Mouse (Mus musculus) activated CD4-positive, CD25-positive, alpha-beta regulatory T cell, adult 4 months (primary cell): Measurements from ENCODE around the gene Fcna. TPM values are rescaled to one million over a fixed set of nuclear protein-coding genes. Genes with fewer than 3 reads are reported as not detected.
A peak's percentile ranks its signal among the peaks of the same experiment; 100 is the strongest.

Experiments used
- ATAC-seq: one replicate; pipeline ENCODE4 v1.8.0; 2017
- polyA plus RNA-seq, 2 experiments: library from polyadenylated mRNA; unstranded; fragments of 100-300 nt; shearing (Covaris generic); gene quantifications; one replicate each; pipeline ENCODE4 v1.2.1; 2017

The Fcna gene
- polyA plus RNA-seq, 2 experiments from 2014 or later = 0.83 to 1.7 TPM

GRCm38 (mm10) chr2:25607761-25608622, 19.8 kb downstream of the Fcna start, which contains the start of gene Rabl6:
Gene Rabl6 (minus strand): TSS chr2:25608521.
- ATAC-seq = peak; percentile 77

- no peak for ATAC-seq
Observed at GRCm38 (mm10) chr2:25602526-25602925, 25.3 kb downstream of the Fcna start.

GRCm38 (mm10) chr2:25600037-25600436, 27.8 kb downstream of the Fcna start:
- no peak for ATAC-seq

- ATAC-seq = no peak
Observed at GRCm38 (mm10) chr2:25598749-25599148, 29.1 kb downstream of the Fcna start.

GRCm38 (mm10) chr2:25596765-25597510, 30.9 kb downstream of the Fcna start:
- ATAC-seq = no peak

- no peak for ATAC-seq
Observed at GRCm38 (mm10) chr2:25591863-25592262, 36.0 kb downstream of the Fcna start.

DNA sequence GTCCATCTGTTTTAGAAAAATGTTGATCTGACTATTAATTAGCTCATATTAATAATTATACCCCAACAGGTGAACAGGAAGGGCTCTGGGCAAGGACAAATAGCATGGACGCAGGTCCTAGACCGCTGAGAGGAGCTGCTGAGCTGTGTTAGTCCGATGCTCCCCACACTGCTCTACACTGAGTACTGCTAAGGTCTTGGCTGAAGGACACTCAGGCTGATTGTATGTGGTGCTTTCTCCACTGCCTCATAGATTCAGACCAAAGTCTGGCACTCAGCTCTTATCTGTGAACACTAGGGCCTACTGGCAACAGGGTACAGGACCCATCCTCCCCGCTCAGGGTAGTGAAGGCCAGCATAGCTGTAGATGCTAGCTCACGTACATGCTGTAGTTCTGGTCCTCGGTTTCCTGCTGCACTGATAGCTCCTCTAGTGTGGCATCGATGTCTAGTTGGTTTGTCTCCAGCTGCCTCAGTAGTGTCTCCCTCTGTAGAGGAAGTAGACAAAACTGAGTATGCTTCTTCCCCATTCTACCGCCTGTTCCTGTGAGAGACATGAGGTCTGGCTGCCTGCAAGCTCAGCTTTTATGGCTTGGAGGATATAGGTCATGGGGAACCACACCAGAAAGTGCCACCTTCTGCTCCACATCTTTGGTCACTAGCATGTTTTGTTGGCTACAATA, 39.5 kb downstream of the Fcna start:
- no peak for ATAC-seq

GRCm38 (mm10) chr2:25587290-25587689, 40.5 kb downstream of the Fcna start:
- ATAC-seq = no peak

DNA sequence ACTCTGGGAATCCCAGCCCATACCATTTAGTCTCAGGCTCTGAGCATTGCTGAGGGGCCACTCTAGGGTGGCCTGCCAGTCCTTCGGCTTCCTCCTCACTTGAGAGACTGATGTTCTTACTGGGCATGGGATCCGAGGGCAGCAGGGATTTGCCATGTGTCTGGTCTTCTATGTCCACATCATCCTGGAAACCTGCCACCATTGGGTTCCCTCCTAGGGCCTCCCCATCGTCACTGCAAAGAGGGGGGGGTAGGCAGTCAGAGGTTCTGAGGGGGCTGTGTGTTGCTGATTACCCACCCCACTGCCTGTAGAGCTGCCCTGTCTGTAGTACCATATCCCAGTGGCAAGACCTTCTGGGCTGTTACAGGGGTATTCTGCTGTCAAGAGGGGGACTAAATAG, 42.2 kb downstream of the Fcna start:
- ATAC-seq = no peak

- ATAC-seq = no peak
Observed at GRCm38 (mm10) chr2:25584856-25585255, 43.0 kb downstream of the Fcna start.

DNA sequence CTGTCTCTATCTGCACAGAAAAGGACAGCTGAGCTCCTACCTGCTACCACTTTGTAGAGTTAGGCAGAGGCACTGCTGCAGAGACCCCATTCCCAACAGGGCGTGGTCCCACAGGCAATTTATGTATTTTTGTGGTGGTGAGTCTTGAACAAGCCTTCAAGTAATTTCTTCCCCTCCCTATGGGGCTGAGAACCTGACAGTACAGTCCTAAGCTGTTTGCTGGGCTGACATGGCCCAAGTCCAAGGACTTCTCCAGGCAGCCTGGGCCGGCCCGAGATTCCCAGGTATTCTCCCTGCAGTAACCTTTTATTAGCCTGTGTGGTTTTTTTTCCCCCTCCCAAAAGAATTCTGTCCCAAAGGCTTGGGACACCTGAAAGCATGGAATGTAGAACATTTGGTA, 43.7 kb downstream of the Fcna start:
- no peak for ATAC-seq

DNA sequence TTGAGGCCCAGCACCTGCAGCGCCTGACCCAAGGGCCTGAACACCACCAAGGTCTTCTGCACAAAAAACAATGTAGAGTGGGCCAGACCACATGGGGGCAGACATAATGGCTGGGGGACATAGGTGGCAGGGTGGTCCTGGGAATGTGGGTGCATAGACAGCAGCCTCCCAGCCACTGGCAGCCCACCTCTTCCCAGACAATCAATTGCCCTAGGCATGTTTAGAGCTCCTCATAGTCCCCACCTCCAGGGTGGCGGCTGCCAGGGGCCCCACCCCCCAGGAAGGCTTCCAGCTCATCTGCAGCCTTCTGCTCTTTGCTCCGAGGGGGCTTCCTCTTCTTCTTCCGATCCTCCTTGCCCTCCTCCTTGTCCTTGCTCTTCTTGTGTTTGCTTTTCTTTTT, 44.3 kb downstream of the Fcna start:
- ATAC-seq = no peak

GRCm38 (mm10) chr2:25583120-25583481, 44.7 kb downstream of the Fcna start:
- no peak for ATAC-seq

DNA sequence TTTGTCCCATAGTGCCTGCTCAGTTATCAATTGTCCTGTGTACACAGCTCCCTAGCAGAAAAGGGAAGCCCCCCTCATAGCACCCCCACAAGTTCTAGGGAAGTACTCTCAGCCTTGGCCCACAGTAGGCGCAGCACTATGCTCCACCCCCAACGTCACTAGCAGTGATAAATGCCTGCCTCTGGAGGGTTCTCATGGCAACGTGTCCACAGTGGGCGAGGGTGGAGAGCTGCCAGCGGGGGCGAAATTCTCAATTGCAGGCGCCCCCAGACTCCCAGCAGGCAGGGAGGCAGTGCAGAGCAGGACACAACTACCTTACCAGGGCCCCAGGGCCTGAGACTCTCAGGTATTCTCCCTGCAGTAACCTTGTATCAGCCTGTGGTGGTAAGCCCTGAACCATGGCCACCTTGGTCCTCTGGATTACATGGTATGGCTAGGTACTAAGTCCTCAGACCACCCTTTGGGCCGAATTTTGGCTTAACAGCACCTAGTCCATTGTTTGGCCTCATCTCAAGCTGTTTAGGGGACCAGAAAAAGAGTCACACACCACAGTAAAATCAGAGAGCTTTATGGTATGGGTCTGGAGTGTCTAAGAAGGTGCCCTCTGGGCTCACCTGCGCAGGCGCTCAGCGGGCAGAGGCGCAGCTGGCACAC, 45.2 kb downstream of the Fcna start:
- ATAC-seq = no peak

- ATAC-seq = no peak
Observed at GRCm38 (mm10) chr2:25581901-25582301, 45.9 kb downstream of the Fcna start.

DNA sequence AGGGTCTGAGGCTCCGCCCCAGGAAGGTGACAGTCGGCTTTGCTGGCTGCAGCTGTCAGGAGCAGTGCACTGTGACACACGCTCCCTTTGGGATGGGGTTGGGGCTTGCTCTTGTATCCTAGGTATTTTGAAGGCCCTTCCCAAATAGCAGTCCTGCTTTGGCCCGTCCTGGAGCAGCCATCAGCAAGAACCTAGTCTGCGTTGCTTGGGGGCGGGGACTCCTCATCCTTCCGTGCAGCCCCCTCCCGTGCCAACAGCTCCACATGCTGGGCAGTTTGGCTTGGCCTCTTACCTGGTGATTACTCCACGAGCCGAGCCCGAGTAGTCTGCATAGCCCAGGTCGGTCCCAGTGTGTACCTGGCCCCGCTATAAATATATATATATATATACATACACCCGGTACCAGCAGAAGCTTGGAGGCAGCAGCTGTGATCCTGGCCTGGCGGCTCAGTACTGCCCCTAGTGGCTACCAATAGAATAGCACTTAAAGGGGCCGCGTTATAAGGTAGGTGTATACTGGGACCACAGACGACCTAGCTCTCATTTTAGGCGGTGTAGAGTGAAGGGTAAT, 46.5 kb downstream of the Fcna start, which contains the start of gene Ajm1:
Gene Ajm1, minus strand, starts transcription at position 464 of the 571 bp plus-strand sequence.
- peak; percentile 63 for ATAC-seq

DNA sequence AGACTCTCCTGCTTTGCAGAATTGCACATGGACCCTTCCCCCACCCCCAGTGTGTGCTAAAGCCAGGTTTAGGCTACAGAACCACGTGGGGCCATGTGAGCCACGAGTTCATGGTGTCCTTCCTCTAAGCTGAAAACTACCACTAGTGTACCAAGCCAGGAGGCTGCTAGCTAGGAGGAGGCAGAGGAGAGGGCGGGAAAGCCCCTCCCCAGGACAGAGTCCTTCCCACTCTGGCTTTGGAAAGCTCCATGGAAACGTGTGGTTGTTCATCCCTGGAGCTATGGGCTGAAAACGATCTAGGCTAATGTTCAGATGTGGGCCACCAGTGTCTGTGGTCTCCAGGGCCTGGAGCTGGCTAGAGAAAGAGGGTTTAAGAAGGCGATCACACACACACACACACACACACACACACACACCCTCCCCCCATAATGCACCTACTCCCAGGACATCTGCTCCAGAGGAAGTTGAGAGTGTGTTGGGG, 47.2 kb downstream of the Fcna start:
- ATAC-seq = no peak

DNA sequence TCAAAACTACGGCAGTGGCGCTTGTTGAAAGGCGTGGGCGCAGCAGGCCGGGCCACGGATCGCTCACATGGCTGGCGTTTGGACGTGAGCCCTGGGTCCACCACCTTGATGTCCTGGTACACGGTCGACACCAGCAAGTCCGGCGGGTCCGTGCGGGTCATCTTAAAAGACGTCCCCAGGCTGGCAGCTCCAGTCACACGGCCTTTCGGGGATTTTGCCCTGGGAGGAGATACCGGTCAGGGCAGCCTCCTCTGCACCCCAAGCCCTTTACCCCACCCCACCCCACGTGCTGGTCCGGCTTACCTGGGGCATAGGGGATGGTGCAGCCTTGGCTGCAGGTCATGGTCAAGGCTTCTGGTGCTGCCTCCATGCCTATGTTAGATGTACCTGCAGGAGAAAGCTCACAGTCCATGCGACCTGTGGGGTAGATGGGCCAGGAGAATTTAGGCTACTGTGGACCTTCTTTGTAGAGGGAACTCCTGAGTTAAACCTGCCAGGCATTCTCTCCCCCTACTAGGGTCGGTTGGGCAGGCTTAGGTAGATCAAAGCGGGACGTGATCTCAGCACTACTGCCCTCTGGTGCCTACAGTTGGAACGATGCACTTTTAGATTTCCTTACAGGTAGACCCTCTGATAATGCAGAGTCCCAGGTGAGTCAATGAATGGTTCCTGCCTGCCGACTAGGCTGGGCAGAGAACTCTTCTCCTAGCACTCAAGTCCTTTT, 47.9 kb downstream of the Fcna start:
- ATAC-seq = peak; percentile 47

GRCm38 (mm10) chr2:25578796-25579736, 48.8 kb downstream of the Fcna start:
- ATAC-seq = no peak
